In genomic region chr11:8557006-8557405, GRCm38 (mm10) we compare ENCODE assay signal across 8 mouse cellular contexts.
DNase-seq lines count a peak whose midpoint lies in the region; ATAC-seq and TF ChIP-seq lines count a peak whose summit lies in the region.

No protein-coding gene starts in this region.

- intact Hi-C loops in heart, postnatal 14 days (cut with DNase I) = no loop called here

- peak; percentile 57; the same call in 1 of the 2 replicates for ATAC-seq in embryonic facial prominence, embryonic 14.5 days (ENCODE audit: low read depth)
- no peak for ATAC-seq in limb, embryonic 14.5 days (ENCODE audit: low FRiP score, low read depth)
- peak; percentile 57 for ATAC-seq in midbrain, postnatal 0 days (ENCODE audit: low FRiP score)
- ATAC-seq in activated CD4-positive, CD25-positive, alpha-beta regulatory T cell, adult 4 months = no peak

- no peaks in the 10 kb centered on the region for H3K9me3 ChIP-seq in embryonic facial prominence, embryonic 14.5 days (ENCODE audit: control insufficient read depth, low read length)
- no peaks in the 10 kb centered on the region for H3K9me3 ChIP-seq in limb, embryonic 14.5 days (ENCODE audit: control insufficient read depth, low read length)
- H3K9me3 ChIP-seq in midbrain, postnatal 0 days (ENCODE audit: low read length) = no peaks in the 10 kb centered on the region

- no peak overlapping the region for H3K4me3 ChIP-seq in embryonic facial prominence, embryonic 14.5 days (ENCODE audit: low read depth, low read length)
- no peak overlapping the region for H3K4me3 ChIP-seq in limb, embryonic 14.5 days (replicated peaks; ENCODE audit: low read length)
- H3K4me3 ChIP-seq in midbrain, postnatal 0 days (ENCODE audit: low read depth, low read length) = no peak overlapping the region

- H3K27me3 ChIP-seq in embryonic facial prominence, embryonic 14.5 days (replicated peaks; ENCODE audit: control insufficient read depth, insufficient read depth, low read length) = no peaks in the 10 kb centered on the region
- H3K27me3 ChIP-seq in limb, embryonic 14.5 days (ENCODE audit: control insufficient read depth, insufficient read depth, low read length) = no peaks in the 10 kb centered on the region
- H3K27me3 ChIP-seq in midbrain, postnatal 0 days (ENCODE audit: insufficient read depth, low read length) = no peaks in the 10 kb centered on the region

- peak; percentile 21 for DNase-seq in ovary, adult 18-20 months (ENCODE audit: low spot score)
- no peak for DNase-seq in ovary, postnatal 14 days (ENCODE audit: low spot score)
- peak; percentile 53 for DNase-seq in embryonic facial prominence, embryonic 14.5 days (ENCODE audit: low spot score)
- DNase-seq in heart, postnatal 14 days = peak; percentile 48 to 53
- peak; percentile 18 for DNase-seq in limb, embryonic 14.5 days (ENCODE audit: low spot score)
- no peak for DNase-seq in midbrain, postnatal 0 days (ENCODE audit: low spot score)
- no peak for DNase-seq in cerebellum, postnatal 36 days

- WGBS in embryonic facial prominence, embryonic 14.5 days = 46% methylated on average over 9 of the region's 9 CpGs
- 47% methylated on average over 9 of the region's 9 CpGs for WGBS in limb, embryonic 14.5 days
- 28% methylated on average over 9 of the region's 9 CpGs for WGBS in midbrain, postnatal 0 days

- H3K4me2 ChIP-seq in embryonic facial prominence, embryonic 14.5 days (ENCODE audit: low read depth, low read length) = no peak overlapping the region
- no peak overlapping the region for H3K4me2 ChIP-seq in limb, embryonic 14.5 days (replicated peaks; ENCODE audit: low read depth, low read length, severe bottlenecking)
- H3K4me2 ChIP-seq in midbrain, postnatal 0 days (ENCODE audit: low read depth, low read length, poor library complexity, severe bottlenecking) = no peak overlapping the region

- no peaks in the 10 kb centered on the region for H3K36me3 ChIP-seq in embryonic facial prominence, embryonic 14.5 days (ENCODE audit: control insufficient read depth, insufficient read depth, low read length)
- H3K36me3 ChIP-seq in limb, embryonic 14.5 days (ENCODE audit: control insufficient read depth, insufficient read depth, low read length) = peaks cover 12% of the 10 kb centered on the region; the same call in 1 of the 2 replicates
- H3K36me3 ChIP-seq in midbrain, postnatal 0 days (ENCODE audit: insufficient read depth, low read length) = no peaks in the 10 kb centered on the region

- TF ChIP-seq POLR2A in limb, embryonic 14.5 days (IDR thresholded peaks at IDR 0.05; ENCODE audit: borderline replicate concordance, extremely low read depth, insufficient read depth, insufficient read length) = no peak

- peaks cover 6% of the 10 kb centered on the region; the same call in 1 of the 2 replicates for H3K4me1 ChIP-seq in embryonic facial prominence, embryonic 14.5 days (ENCODE audit: control insufficient read depth, insufficient read depth, low read length)
- 0 out of 2 replicates have a peak, but pooled peaks cover 4% of the 10 kb centered on the region for H3K4me1 ChIP-seq in limb, embryonic 14.5 days (ENCODE audit: control insufficient read depth, insufficient read depth, low read length)
- H3K4me1 ChIP-seq in midbrain, postnatal 0 days (ENCODE audit: insufficient read depth, low read length) = no peaks in the 10 kb centered on the region

- no peak for TF ChIP-seq CTCF in midbrain, postnatal 0 days (IDR thresholded peaks at IDR 0.05)

- no peak overlapping the region for H3K27ac ChIP-seq in embryonic facial prominence, embryonic 14.5 days (replicated peaks; ENCODE audit: low read depth, low read length)
- no peak overlapping the region for H3K27ac ChIP-seq in limb, embryonic 14.5 days (replicated peaks; ENCODE audit: low read depth, low read length)
- H3K27ac ChIP-seq in midbrain, postnatal 0 days (ENCODE audit: low read depth, low read length) = no peak overlapping the region

- no peak overlapping the region for H3K9ac ChIP-seq in embryonic facial prominence, embryonic 14.5 days (ENCODE audit: low read depth, low read length)
- H3K9ac ChIP-seq in limb, embryonic 14.5 days (ENCODE audit: low read depth, low read length, severe bottlenecking) = no peak overlapping the region
- no peak overlapping the region for H3K9ac ChIP-seq in midbrain, postnatal 0 days (replicated peaks; ENCODE audit: low read length, poor library complexity, severe bottlenecking)

Comparison
In these comparisons a context has a peak if more than half of its experiments do, and no peak if none do; other contexts are left out.
1. DNase-seq: peak in ovary, adult 18-20 months (single experiment), embryonic facial prominence, embryonic 14.5 days (single experiment), heart, postnatal 14 days (2 of 2) and limb, embryonic 14.5 days (single experiment); none in ovary, postnatal 14 days (single experiment), midbrain, postnatal 0 days (single experiment) and cerebellum, postnatal 36 days (0 of 2).
2. ATAC-seq: peak in embryonic facial prominence, embryonic 14.5 days (single experiment) and midbrain, postnatal 0 days (single experiment); none in limb, embryonic 14.5 days (single experiment) and activated CD4-positive, CD25-positive, alpha-beta regulatory T cell, adult 4 months (single experiment).